Mouse (Mus musculus) midbrain, embryonic 14.5 days (tissue): ENCODE results near the gene Fndc3b. TPM values are rescaled to one million over a fixed set of nuclear protein-coding genes. Genes with fewer than 3 reads are reported as not detected.
A peak's percentile ranks its signal among the peaks of the same experiment; 100 is the strongest.

Source experiments
- ATAC-seq: fragments of 200-750 bp; cut with Nextera tagmentation; 2 replicates; pipeline ENCODE4 v1.8.0; 2017; ENCODE audit warnings: moderate number of reproducible peaks, moderate library complexity; ENCODE audit not compliant: low FRiP score, low TSS enrichment
- DNase-seq: peaks from one replicate; pipeline ENCODE4 v3.0.0-alpha.2; 2015
- H3K27ac ChIP-seq: fragments of 300-500 bp; sonication (generic); replicated peaks from 2 replicates; pipeline ENCODE4 v1.5.1; 2014; ENCODE audit warnings: mild to moderate bottlenecking, low read depth, low read length, moderate library complexity
- H3K27me3 ChIP-seq: fragments of 300-500 bp; sonication (generic); 2 replicates; pipeline ENCODE4 v1.6.1; 2014; ENCODE audit warnings: low read length, control low read depth, mixed read lengths; ENCODE audit not compliant: control insufficient read depth, insufficient read depth
- H3K36me3 ChIP-seq: fragments of 300-500 bp; sonication (generic); 2 replicates; pipeline ENCODE4 v1.6.1; 2014; ENCODE audit warnings: low read length, control low read depth; ENCODE audit not compliant: control insufficient read depth, insufficient read depth
- H3K4me1 ChIP-seq: fragments of 300-500 bp; sonication (generic); 2 replicates; pipeline ENCODE4 v1.6.1; 2014; ENCODE audit warnings: mild to moderate bottlenecking, antibody characterized with exemption, low read length, control low read depth; ENCODE audit not compliant: control insufficient read depth, insufficient read depth
- H3K4me2 ChIP-seq: fragments of 300-500 bp; sonication (generic); 2 replicates; pipeline ENCODE4 v1.6.1; 2014; ENCODE audit warnings: mild to moderate bottlenecking, low read length, moderate library complexity
- H3K4me3 ChIP-seq: fragments of 300-500 bp; sonication (generic); replicated peaks from 2 replicates; pipeline ENCODE4 v1.5.1; 2014; ENCODE audit warnings: low read depth, low read length
- H3K9ac ChIP-seq: fragments of 300-500 bp; sonication (generic); replicated peaks from 2 replicates; pipeline ENCODE4 v1.6.1; 2014; ENCODE audit warnings: mild to moderate bottlenecking, low read length, moderate library complexity
- H3K9me3 ChIP-seq: fragments of 300-500 bp; sonication (generic); 2 replicates; pipeline ENCODE4 v1.6.1; 2016; ENCODE audit warnings: low read length, control low read depth, mixed read lengths; ENCODE audit not compliant: control insufficient read depth
- WGBS: fragments of 180-500 bp; shearing (Covaris S2); extraction: QIAGEN DNeasy Blood & Tissue Kit; methylation state at CpG from one replicate; pipeline ENCODE4 v1.1.7; 2014; 5-methylcytosine and 5-hydroxymethylcytosine counted together
- microRNA-seq: library from miRNA; unstranded; fragments of <30 nt; microRNA quantifications from one replicate; pipeline ENCODE4, GENCODE M21; 2016
- polyA plus RNA-seq: library from polyadenylated mRNA; unstranded; fragments of >200 nt; fragmentation: Nextera tagmentation; extraction: Ambion mirVana; gene quantifications from 2 replicates; pipeline ENCODE4 v1.2.1, GENCODE M21; 2014

Fndc3b gene
- polyA plus RNA-seq, 1 experiment from 2014 or later = 8.1 TPM

DNA sequence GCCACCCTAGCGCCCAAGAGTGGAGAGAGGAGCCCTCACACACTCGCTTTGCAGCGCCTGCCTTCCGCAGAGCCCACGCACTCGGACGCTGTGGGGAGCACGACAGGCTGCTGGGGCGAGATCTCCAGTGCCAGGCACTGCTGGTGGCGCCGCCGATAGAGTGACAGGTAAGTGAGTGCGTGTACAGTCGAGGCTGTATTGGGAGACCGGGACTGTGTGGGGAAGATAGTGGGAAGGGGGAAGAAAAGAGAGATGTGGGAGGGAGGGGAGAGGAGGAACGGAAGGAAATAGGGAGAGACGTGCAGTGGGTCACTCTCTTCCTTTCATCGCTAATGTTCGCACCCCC lies 339.9 kb downstream of the Fndc3b start, which contains the start of gene Ghsr:
TSS of gene Ghsr (plus strand) at position 76 of the 346 bp plus-strand sequence.
- Histone ChIP-seq H3K9me3 (no peaks in the 10 kb centered on the region), H3K9ac (peak within 1 kb of the TSS; percentile 40; the same call in 1 of the 2 replicates), H3K4me2 (peak within 1 kb of the TSS; percentile 96), H3K4me1 (peaks cover 3% of the 10 kb centered on the region; the same call in 1 of the 2 replicates), H3K36me3 (no peaks in the 10 kb centered on the region), H3K4me3 (peak within 1 kb of the TSS; percentile 46), H3K27ac (no peak within 1 kb of the TSS), H3K27me3 (peaks cover 48% of the 10 kb centered on the region)
- DNase-seq = peak; percentile 61
- ATAC-seq = peak; percentile 37; the same call in 1 of the 2 replicates
- WGBS = 2% methylated on average over 19 of the region's 19 CpGs

DNA sequence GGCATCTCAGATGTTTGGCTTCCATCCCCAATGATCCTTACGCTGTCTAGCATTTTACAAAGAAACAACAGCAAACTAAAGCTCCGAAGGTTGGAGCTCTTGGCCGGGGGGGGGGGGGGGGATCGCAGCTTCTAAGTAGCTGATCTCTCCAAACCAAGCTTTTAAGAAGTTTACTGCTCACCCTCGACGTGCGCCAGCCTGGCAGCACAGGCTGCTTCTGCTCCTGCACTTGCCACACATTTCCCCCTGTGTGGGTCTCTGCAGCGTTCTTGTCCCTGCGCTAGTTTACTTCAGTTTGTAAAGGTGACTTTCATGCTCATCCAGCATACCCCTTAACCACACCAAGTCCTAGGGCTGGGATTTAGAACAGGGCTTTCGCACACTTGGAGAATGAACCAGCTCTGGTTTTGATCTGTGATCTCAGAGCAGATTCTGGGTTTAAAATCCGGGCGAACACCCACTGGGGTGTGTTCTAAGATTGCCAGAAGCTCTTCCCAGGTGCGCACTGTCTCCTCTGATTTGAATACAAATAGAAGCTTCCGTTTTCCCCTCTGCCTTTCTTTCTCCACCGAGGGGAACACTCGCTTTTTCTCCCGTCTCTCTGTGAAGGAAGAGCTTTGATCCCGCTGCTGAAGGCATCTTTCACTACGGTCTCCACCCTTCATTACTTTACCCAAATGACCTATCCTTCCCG lies 340.4 kb downstream of the Fndc3b start:
- ATAC-seq = no peak
- WGBS = 2% methylated on average over 20 of the region's 20 CpGs
- no peak for DNase-seq
- no peaks in the 10 kb centered on the region for H3K36me3 ChIP-seq
- peak overlapping the region; percentile 46 for H3K4me3 ChIP-seq
- no peak overlapping the region for H3K27ac ChIP-seq
- H3K27me3 ChIP-seq = peaks cover 48% of the 10 kb centered on the region
- peak overlapping the region; percentile 40; the same call in 1 of the 2 replicates for H3K9ac ChIP-seq
- peak overlapping the region; percentile 96 for H3K4me2 ChIP-seq
- H3K4me1 ChIP-seq = peaks cover 3% of the 10 kb centered on the region; the same call in 1 of the 2 replicates
- no peaks in the 10 kb centered on the region for H3K9me3 ChIP-seq

DNA sequence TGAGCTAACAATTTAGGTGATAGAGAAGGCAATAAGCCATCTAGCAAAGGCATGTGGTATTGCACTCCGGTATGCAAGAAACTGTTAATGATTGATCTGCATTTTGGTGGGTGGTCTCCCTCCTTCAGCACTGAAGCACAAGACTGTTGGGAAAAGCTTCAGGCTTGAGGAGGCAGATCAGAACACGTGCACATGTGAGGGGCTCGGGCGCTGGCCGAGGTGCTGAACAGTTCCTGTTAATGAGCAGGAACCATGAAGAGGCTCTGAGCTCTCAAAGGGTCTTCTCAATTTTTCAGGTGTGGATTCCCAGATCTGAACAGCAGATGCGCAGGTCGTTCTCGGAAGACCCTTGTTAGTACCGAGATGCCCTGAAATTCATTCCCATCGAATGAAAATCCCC lies 341.0 kb downstream of the Fndc3b start:
- Histone ChIP-seq H3K4me3 (no peak overlapping the region), H3K4me1 (peaks cover 3% of the 10 kb centered on the region; the same call in 1 of the 2 replicates), H3K9me3 (no peaks in the 10 kb centered on the region), H3K27me3 (peaks cover 48% of the 10 kb centered on the region), H3K9ac (no peak overlapping the region), H3K27ac (no peak overlapping the region), H3K4me2 (peak overlapping the region; percentile 96), H3K36me3 (no peaks in the 10 kb centered on the region)
- DNase-seq (peak; percentile 57), ATAC-seq (no peak)
- WGBS = 7% methylated on average over 10 of the region's 10 CpGs

Small RNA genes lying within 50 kb of the gene (microRNA-seq; reads per million reads assigned to microRNA genes)
- gene Mir3092 = not detected

Other genes with a start within 250 kb of the Fndc3b start
- gene Tmem212, start 185.1 kb upstream of the Fndc3b start, polyA plus RNA-seq = not detected in 2 replicates
- 2.3 and 5.4 TPM in 2 replicates for gene Pld1, start 227.4 kb upstream of the Fndc3b start, polyA plus RNA-seq